Mouse (Mus musculus): ENCODE results near the gene Os9. TPM values are rescaled to one million over a fixed set of nuclear protein-coding genes. Genes with fewer than 3 reads are reported as not detected.
"Not testable (repeated sequence)": the region's sequence is repeated elsewhere in the genome, so short reads cannot be mapped to it uniquely, and the experiment has no call there.

Gene Os9
- 53.9 and 72.8 TPM in 2 replicates for polyA plus RNA-seq (2012; rRNA removed)

GRCm38 (mm10) chr10:127121066-127121477 lies at the start of gene Os9:
TSS of gene Os9 (minus strand) at chr10:127121131.
- peak; percentile 86 for DNase-seq (ENCODE audit: low spot score)

- DNase-seq (ENCODE audit: low spot score) = no peak
These were observed 49.1 kb upstream of the Os9 start for GRCm38 (mm10) chr10:127170002-127170401.

DNA sequence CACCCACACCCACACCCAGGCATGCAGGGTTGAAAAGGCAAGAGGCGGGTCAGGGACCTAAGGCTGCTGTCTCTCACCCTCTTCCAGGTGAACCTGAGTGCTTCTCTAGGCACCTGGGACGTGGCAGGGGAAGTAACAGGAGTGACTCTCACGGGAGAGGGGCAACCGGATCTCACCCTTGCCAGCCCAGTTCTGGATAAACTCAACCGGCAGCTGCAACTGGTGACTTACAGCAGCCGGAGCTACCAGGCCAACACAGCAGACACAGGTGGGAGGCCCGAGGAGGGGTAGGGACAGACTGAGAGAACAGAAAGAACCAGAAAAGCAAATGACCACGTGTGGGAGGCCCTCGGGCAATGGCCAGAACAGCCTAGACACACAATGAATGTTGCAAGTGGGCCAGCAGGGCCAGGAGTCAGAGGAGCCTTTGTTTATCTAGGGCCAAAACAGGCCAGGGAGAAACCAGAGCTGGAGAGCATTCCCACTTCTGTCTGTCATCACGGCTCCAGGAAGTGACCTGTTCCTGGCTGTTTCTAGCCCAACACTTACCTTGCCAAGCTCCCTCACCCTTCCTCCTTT lies 46.8 kb upstream of the Os9 start:
- no peak for DNase-seq (ENCODE audit: low spot score)

GRCm38 (mm10) chr10:127166771-127167613 lies 46.1 kb upstream of the Os9 start:
- no peak for DNase-seq (ENCODE audit: low spot score)

DNA sequence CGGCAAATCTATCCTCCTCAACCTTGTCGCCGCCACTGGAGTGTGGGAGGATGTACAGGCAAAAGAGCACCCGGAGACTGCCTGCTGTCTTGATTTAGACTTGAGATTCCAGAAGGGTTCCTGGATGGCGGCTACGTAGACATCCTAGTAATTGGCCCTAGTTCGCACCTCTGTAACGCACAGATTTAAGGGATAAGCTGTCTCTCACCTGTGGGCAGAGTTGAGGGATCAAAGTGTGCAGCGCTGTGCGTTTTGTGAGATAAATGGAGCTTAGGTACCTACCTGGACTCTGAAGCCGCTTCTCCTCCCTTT lies 45.4 kb upstream of the Os9 start:
- no peak for DNase-seq (ENCODE audit: low spot score)

- no peak for DNase-seq (ENCODE audit: low spot score)
These were observed 44.9 kb upstream of the Os9 start for GRCm38 (mm10) chr10:127165654-127166403.

- no peak for DNase-seq (ENCODE audit: low spot score)
These were observed 44.4 kb upstream of the Os9 start for GRCm38 (mm10) chr10:127165354-127165653.

DNA sequence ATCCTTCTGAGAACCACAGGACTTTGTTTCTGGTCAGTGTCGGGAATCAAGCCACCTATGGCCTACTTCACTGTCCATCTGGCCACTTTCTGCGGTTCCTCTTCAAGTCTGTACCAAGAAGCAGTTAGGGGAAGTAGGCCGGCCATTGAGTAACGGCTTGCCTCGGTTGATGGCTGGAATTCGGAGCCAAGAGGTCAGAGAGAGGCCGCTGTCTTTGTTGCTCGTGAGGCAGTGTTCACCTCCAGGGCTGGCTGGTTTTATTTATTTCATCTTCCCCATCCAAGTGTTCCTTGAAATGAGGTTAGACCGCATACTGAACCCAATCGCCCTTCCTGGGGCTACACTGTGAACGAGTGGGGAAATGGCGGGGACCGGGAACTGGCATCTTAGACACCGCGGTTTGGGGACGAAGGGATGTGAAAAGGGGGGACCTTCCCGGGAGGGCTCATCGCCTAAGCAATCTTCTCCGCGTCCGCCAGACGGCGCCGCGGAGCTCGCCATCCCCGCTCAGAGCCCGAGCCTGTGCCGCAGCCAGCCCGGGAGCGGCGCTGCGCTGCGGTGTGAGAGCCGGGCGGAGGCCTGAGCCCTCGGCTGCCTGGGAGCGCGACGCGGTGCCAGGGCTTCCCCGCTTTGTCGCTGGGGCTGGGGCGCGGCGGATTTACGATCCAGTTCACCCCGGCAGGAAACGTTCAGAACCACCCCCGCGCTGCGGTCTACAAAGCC lies 43.9 kb upstream of the Os9 start, which contains the start of gene B4galnt1:
Gene B4galnt1 (plus strand): TSS at position 595 of the 723 bp plus-strand sequence.
- DNase-seq (ENCODE audit: low spot score) = peak; percentile 54

DNA sequence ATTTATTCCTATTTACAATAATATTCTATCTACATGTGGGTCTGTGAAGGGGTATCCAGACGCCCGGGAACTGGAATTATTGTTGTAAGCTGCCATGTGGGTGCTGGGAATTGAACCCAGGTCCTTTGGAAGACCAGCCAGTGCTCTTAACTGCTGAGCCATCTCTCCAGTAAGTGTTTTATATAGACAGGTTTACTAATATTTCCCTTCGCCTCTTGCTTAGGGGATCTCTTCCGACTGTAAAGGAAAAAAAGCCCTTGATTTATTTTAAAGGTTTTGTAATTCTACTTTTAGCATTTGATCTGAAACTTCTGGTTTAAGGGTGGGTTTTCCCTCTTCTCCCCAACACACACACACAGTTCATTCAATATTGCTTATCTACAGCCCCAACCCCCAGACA lies 43.3 kb upstream of the Os9 start:
- no peak for DNase-seq (ENCODE audit: low spot score)

GRCm38 (mm10) chr10:127162771-127163261 lies 41.9 kb upstream of the Os9 start:
- DNase-seq (ENCODE audit: low spot score) = not testable (repeated sequence)

DNA sequence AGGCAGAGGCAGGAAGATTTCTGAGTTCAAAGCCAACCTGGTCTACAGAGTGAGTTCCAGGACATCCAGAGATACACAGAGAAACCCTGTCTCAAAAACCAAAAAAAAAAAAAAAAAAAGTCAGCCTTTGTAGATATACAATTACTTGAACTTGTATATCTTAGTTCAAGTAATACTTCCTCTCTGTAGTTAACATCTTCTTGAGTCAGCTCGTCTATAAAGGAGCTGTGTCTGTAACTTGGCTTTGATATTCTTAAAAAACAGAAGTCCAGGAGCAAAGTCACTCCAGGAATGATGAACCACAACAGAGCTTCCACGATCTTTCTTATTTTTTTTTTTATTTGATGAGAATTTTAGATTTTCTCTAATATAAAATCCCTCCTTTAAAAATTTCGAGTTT lies 39.8 kb upstream of the Os9 start:
- no peak for DNase-seq (ENCODE audit: low spot score)

- DNase-seq (ENCODE audit: low spot score) = no peak
These were observed 39.1 kb upstream of the Os9 start for GRCm38 (mm10) chr10:127160081-127160480.

DNA sequence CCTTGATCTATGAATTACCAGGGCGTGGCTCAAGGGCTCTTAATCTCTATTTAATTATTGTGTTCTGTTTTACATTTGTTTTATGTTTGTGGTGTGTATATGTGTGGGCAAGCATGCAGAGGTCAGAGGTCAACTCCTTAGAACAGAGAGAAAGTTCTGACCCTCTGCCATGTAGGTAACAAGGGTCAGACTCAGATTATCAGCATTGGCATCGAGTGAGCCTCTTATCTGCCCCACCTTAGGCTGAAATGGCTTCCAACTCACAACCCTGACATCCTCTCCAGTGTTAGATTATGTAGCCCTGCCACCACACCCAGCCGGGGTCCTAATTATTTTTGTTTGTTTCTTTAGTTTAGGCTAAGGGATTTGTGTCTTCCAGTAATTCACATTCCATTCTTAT lies 37.5 kb upstream of the Os9 start:
- DNase-seq (ENCODE audit: low spot score) = no peak

GRCm38 (mm10) chr10:127156511-127156910 lies 35.6 kb upstream of the Os9 start:
- DNase-seq (ENCODE audit: low spot score) = no peak

DNA sequence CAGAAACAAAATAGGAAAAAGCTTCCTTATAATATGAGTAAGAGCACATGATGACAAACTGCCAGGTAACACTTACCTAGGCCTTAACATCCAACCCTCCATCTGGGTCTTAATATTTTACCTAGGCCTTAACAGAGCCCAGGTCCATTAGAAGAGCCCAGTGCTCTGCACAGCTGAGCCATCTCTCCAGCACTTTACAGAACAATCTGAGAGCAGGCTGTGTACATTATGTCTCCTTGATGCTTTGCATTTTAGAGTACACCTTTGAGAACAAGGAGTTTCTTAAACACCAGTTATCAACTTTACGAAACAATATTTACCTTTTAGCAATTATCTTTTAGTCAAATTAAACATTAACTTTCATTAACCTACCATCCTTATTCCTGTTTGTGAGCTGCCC lies 35.2 kb upstream of the Os9 start:
- DNase-seq (ENCODE audit: low spot score) = no peak

DNA sequence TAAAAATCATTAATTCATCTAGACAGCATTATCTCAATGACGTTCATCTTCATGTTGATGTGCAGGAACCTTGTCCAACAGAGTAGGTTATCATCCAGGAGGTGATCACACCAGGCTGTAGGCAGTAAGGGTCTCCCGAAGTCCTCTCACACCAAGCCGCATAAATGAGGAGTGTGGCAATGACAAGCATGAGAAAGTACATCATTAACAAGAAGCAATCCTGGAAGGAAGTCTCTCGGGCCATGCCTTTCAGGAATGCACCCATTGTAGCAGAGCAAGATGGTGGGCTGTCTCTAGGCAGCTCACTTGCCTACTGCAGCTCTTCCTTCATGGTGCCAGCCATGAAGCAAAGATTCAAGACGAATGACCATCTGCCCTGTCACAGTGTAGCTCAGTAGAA lies 33.7 kb upstream of the Os9 start:
- no peak for DNase-seq (ENCODE audit: low spot score)

GRCm38 (mm10) chr10:127154241-127154640 lies 33.3 kb upstream of the Os9 start:
- DNase-seq (ENCODE audit: low spot score) = no peak

- no peak for DNase-seq (ENCODE audit: low spot score)
These were observed 32.4 kb upstream of the Os9 start for GRCm38 (mm10) chr10:127153323-127153722.

DNA sequence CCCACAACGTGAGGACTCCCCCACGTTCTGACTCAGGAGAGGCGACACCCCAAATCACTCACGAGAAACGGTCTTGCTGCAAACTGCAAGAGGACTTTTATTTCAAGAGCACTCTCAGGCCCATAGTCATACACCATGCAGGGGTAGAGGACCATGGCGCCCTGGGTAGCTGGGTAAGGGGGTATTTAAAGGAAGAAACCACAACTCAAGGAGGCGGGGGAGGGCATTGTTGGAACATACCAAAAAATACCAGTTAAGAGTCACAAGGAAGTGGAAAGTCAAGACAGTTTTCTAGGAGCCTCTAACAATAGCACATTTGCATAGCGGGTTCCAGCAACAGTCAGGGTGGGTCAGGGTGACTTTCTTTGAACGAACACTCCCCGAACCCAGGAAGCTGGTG lies 31.6 kb upstream of the Os9 start:
- not testable (repeated sequence) for DNase-seq (ENCODE audit: low spot score)

- not testable (repeated sequence) for DNase-seq (ENCODE audit: low spot score)
These were observed 30.3 kb upstream of the Os9 start for GRCm38 (mm10) chr10:127151233-127151632.

GRCm38 (mm10) chr10:127150471-127150872 lies 29.5 kb upstream of the Os9 start:
- no peak for DNase-seq (ENCODE audit: low spot score)

DNA sequence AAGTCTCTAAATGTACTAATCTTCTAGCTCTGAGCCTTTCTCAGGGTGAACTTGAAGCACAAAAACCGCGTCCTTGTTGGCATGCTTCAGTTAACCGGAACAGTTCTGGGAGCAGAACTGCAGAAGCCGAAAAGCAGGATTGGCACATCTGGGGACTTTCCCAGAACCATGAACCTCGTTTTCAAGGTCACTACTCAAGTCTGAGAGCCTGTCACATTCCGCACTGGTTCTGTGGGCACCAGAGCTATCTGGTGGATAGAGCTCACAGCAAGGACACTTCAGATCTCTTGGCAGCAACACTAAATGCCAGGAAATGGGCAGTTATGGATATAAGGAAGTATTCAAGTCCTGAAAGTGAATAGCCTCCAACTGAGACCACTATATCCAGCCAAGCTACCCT lies 26.2 kb upstream of the Os9 start:
- no peak for DNase-seq (ENCODE audit: low spot score)
